Mouse (Mus musculus) lung, embryonic 15.5 days (tissue): Measurements from ENCODE around the gene Iqcj. TPM values are rescaled to one million over a fixed set of nuclear protein-coding genes. Genes with fewer than 3 reads are reported as not detected.

ENCODE experiments used
- ATAC-seq: fragments of 200-750 bp; cut with Nextera tagmentation; 2 replicates; pipeline ENCODE4 v1.8.0; 2017; ENCODE audit warnings: moderate number of reproducible peaks, borderline replicate concordance; ENCODE audit not compliant: low FRiP score, low TSS enrichment; ENCODE audit errors: extremely low read depth
- H3K27ac ChIP-seq: fragments of 300-500 bp; sonication (generic); 2 replicates; pipeline ENCODE4 v1.5.1; 2015; ENCODE audit warnings: moderate library complexity, mild to moderate bottlenecking, inconsistent platforms
- H3K27me3 ChIP-seq: fragments of 300-500 bp; sonication (generic); 2 replicates; pipeline ENCODE4 v1.6.1; 2015; ENCODE audit warnings: inconsistent platforms
- H3K36me3 ChIP-seq: fragments of 300-500 bp; sonication (generic); 2 replicates; pipeline ENCODE4 v1.6.1; 2015; ENCODE audit warnings: inconsistent platforms
- H3K4me1 ChIP-seq: fragments of 300-500 bp; sonication (generic); 2 replicates; pipeline ENCODE4 v1.6.1; 2015; ENCODE audit warnings: inconsistent platforms
- H3K4me2 ChIP-seq: fragments of 300-500 bp; sonication (generic); 2 replicates; pipeline ENCODE4 v1.6.1; 2015; ENCODE audit warnings: inconsistent platforms, mild to moderate bottlenecking, moderate library complexity
- H3K4me3 ChIP-seq: fragments of 300-500 bp; sonication (generic); 2 replicates; pipeline ENCODE4 v1.5.1; 2015; ENCODE audit warnings: mild to moderate bottlenecking, inconsistent platforms
- H3K9ac ChIP-seq: fragments of 300-500 bp; sonication (generic); 2 replicates; pipeline ENCODE4 v1.6.1; 2015; ENCODE audit warnings: inconsistent platforms
- H3K9me3 ChIP-seq: fragments of 300-500 bp; sonication (generic); 2 replicates; pipeline ENCODE4 v1.6.1; 2016; ENCODE audit warnings: inconsistent platforms
- WGBS: fragments of 180-500 bp; shearing (Covaris S2); methylation state at CpG from one replicate; pipeline ENCODE4 v1.1.7; 2015; 5-methylcytosine and 5-hydroxymethylcytosine counted together
- polyA plus RNA-seq: library from polyadenylated mRNA; unstranded; fragments of >200 nt; fragmentation: Nextera tagmentation; extraction: Ambion mirVana; gene quantifications from 2 replicates; pipeline ENCODE4 v1.2.1, GENCODE M21; 2015

Iqcj gene
- polyA plus RNA-seq = not detected in 2 replicates

DNA sequence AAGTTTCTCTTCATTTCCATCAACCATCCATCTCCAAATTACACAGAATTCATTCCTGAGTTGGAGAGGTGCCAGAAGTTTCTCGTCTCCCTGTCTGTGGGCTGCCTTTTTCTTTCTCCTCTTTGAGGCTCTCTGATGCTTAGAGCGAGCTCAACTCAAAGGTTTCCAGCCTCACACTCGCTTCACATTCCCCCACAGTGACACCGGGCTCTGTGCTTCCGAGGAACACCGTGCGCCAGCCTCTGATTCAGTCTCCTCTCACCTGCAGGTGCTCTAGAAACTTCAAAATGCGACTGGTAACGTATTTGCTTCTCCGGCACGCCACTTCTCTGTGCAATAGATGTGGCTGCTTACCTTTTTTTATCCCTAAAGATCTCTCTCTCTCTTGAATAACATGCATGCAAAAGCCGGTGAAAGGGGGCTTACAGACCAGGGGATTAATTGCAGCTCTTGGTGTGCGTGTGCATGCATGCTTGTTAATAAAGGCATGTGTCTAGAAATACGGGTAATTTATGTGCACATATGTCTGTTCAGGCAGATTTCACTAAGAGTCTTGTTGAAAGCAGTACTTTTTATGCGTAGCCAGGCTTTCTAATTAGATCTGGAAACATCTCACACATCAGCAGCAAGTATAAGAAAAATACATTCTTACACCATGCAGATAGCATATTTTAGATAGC, at the start of gene Iqcj, which contains the start of gene Iqschfp:
Gene Iqcj (plus strand): TSS at position 195 of the 680 bp plus-strand sequence.
Gene Iqschfp (plus strand): TSS at position 207 of the 680 bp plus-strand sequence.
- Histone ChIP-seq H3K4me2 (peak within 1 kb of the TSS; percentile 22; the same call in 1 of the 2 replicates), H3K27me3 (no peaks in the 10 kb centered on the region), H3K4me1 (no peaks in the 10 kb centered on the region), H3K36me3 (no peaks in the 10 kb centered on the region), H3K27ac (no peak within 1 kb of the TSS), H3K9ac (no peak within 1 kb of the TSS), H3K4me3 (no peak within 1 kb of the TSS), H3K9me3 (no peaks in the 10 kb centered on the region)
- WGBS = 50% methylated on average over 15 of the region's 15 CpGs
- ATAC-seq = no peak

GRCm38 (mm10) chr3:67852397-67852796, 39.6 kb upstream of the Iqcj start:
- Histone ChIP-seq H3K9ac (no peak overlapping the region), H3K4me3 (no peak overlapping the region), H3K36me3 (no peaks in the 10 kb centered on the region), H3K4me2 (no peak overlapping the region), H3K4me1 (no peaks in the 10 kb centered on the region), H3K27ac (no peak overlapping the region), H3K9me3 (no peaks in the 10 kb centered on the region), H3K27me3 (no peaks in the 10 kb centered on the region)
- WGBS = 88% methylated on average over 5 of the region's 5 CpGs
- ATAC-seq = no peak

GRCm38 (mm10) chr3:67861524-67861923, 30.5 kb upstream of the Iqcj start:
- Histone ChIP-seq H3K9ac (no peak overlapping the region), H3K36me3 (no peaks in the 10 kb centered on the region), H3K4me3 (no peak overlapping the region), H3K4me1 (no peaks in the 10 kb centered on the region), H3K9me3 (no peaks in the 10 kb centered on the region), H3K27me3 (no peaks in the 10 kb centered on the region), H3K27ac (no peak overlapping the region), H3K4me2 (no peak overlapping the region)
- ATAC-seq = no peak
- WGBS = 82% methylated on average over 3 of the region's 3 CpGs

- no peak overlapping the region for H3K4me2 ChIP-seq
- no peaks in the 10 kb centered on the region for H3K4me1 ChIP-seq
- H3K4me3 ChIP-seq = no peak overlapping the region
- H3K27me3 ChIP-seq = no peaks in the 10 kb centered on the region
- H3K9ac ChIP-seq = no peak overlapping the region
- H3K27ac ChIP-seq = no peak overlapping the region
- H3K9me3 ChIP-seq = no peaks in the 10 kb centered on the region
- no peak for ATAC-seq
- WGBS = 41% methylated on average over 13 of the region's 13 CpGs
- no peaks in the 10 kb centered on the region for H3K36me3 ChIP-seq
These were observed 24.5 kb upstream of the Iqcj start for GRCm38 (mm10) chr3:67867420-67868065.

- no peak for ATAC-seq
- no peaks in the 10 kb centered on the region for H3K4me1 ChIP-seq
- H3K27me3 ChIP-seq = no peaks in the 10 kb centered on the region
- H3K4me2 ChIP-seq = no peak overlapping the region
- no peaks in the 10 kb centered on the region for H3K9me3 ChIP-seq
- no peak overlapping the region for H3K4me3 ChIP-seq
- WGBS = 70% methylated on average over 1 of the region's 1 CpGs
- H3K27ac ChIP-seq = no peak overlapping the region
- no peaks in the 10 kb centered on the region for H3K36me3 ChIP-seq
- no peak overlapping the region for H3K9ac ChIP-seq
These were observed 22.6 kb upstream of the Iqcj start for GRCm38 (mm10) chr3:67869424-67869823.

- H3K4me1 ChIP-seq = no peaks in the 10 kb centered on the region
- H3K9ac ChIP-seq = no peak overlapping the region
- H3K9me3 ChIP-seq = no peaks in the 10 kb centered on the region
- H3K36me3 ChIP-seq = no peaks in the 10 kb centered on the region
- no peak overlapping the region for H3K4me3 ChIP-seq
- WGBS = 40% methylated on average over 4 of the region's 4 CpGs
- H3K27ac ChIP-seq = no peak overlapping the region
- no peak overlapping the region for H3K4me2 ChIP-seq
- no peaks in the 10 kb centered on the region for H3K27me3 ChIP-seq
- no peak for ATAC-seq
These were observed 14.8 kb upstream of the Iqcj start for GRCm38 (mm10) chr3:67877253-67877652.

DNA sequence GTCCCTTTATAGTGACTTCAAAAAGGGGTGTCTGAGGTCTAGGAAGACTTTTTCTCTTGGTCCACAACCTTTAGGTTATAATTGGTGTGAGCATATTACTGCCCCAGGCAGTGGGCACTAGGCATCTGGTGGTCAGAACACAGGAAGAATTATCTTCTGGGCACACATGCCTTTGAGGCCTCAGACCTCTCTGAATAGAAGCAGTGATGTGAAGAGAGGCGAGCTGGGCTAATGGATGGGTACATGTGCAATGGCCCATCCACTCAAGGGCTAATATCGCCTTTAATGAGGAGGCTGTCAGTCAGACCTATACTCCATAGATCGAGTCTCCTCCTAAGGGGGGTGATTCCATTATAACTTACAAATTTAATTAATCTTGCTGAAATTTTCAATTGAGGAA, 7.7 kb upstream of the Iqcj start:
- 78% methylated on average over 3 of the region's 3 CpGs for WGBS
- Histone ChIP-seq H3K27ac (no peak overlapping the region), H3K4me1 (no peaks in the 10 kb centered on the region), H3K27me3 (no peaks in the 10 kb centered on the region), H3K4me3 (no peak overlapping the region), H3K9ac (no peak overlapping the region), H3K4me2 (no peak overlapping the region), H3K36me3 (no peaks in the 10 kb centered on the region), H3K9me3 (no peaks in the 10 kb centered on the region)
- no peak for ATAC-seq

DNA sequence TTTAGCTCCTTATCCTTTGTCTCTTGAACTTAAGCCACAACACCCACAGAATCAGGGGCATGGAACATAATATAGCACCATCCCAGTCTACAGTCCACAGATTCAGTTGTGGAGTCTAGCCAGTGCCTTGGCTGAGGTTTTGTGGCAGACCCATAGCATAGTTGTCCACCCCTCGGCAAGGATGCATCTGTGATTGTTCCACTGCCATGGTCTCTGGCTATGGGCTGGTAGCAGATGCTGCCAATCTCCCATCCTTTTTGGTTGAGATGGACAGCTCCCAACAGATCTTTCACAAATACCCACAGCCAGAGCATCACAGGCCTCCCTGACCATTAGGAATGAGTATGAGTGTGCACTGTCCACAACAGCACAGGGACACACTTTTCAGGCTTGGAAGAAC, 5.8 kb upstream of the Iqcj start:
- no peak overlapping the region for H3K4me3 ChIP-seq
- no peak for ATAC-seq
- no peaks in the 10 kb centered on the region for H3K4me1 ChIP-seq
- H3K27me3 ChIP-seq = no peaks in the 10 kb centered on the region
- H3K4me2 ChIP-seq = no peak overlapping the region
- no peaks in the 10 kb centered on the region for H3K9me3 ChIP-seq
- no peak overlapping the region for H3K27ac ChIP-seq
- 84% methylated on average over 1 of the region's 1 CpGs for WGBS
- no peak overlapping the region for H3K9ac ChIP-seq
- H3K36me3 ChIP-seq = no peaks in the 10 kb centered on the region

GRCm38 (mm10) chr3:67887251-67887650, 4.8 kb upstream of the Iqcj start:
- no peak overlapping the region for H3K4me3 ChIP-seq
- H3K9me3 ChIP-seq = no peaks in the 10 kb centered on the region
- no peaks in the 10 kb centered on the region for H3K27me3 ChIP-seq
- no peak for ATAC-seq
- H3K36me3 ChIP-seq = no peaks in the 10 kb centered on the region
- no peaks in the 10 kb centered on the region for H3K4me1 ChIP-seq
- H3K9ac ChIP-seq = no peak overlapping the region
- H3K27ac ChIP-seq = no peak overlapping the region
- H3K4me2 ChIP-seq = no peak overlapping the region

DNA sequence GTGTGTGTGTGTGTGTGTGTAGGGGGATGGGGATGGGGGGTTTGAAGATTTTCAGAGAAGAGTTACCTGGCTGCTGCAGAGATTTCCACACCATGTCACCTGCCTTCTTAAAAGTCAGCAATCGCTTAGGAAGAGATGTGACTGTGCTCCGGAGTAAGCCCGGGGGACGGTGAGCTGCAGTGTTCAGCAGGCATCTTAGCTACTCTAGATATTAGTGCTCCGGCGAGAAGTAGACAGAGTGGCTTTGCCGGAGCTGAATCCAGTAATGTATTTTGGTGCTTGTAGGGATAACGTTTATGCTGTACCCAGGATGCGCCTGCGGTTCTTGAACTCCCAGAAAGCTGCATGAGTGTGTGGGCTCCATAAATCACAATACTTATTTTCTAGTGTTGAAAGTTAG, 748 bp downstream of the Iqcj start:
- ATAC-seq = no peak
- Histone ChIP-seq H3K36me3 (no peaks in the 10 kb centered on the region), H3K27ac (no peak overlapping the region), H3K9ac (no peak overlapping the region), H3K27me3 (no peaks in the 10 kb centered on the region), H3K4me1 (no peaks in the 10 kb centered on the region), H3K4me2 (no peak overlapping the region), H3K9me3 (no peaks in the 10 kb centered on the region), H3K4me3 (no peak overlapping the region)
- WGBS = 82% methylated on average over 10 of the region's 10 CpGs

GRCm38 (mm10) chr3:67902517-67902916, 10.5 kb downstream of the Iqcj start:
- no peaks in the 10 kb centered on the region for H3K36me3 ChIP-seq
- no peaks in the 10 kb centered on the region for H3K4me1 ChIP-seq
- no peak for ATAC-seq
- H3K9me3 ChIP-seq = no peaks in the 10 kb centered on the region
- no peak overlapping the region for H3K27ac ChIP-seq
- H3K27me3 ChIP-seq = no peaks in the 10 kb centered on the region
- no peak overlapping the region for H3K4me3 ChIP-seq
- WGBS = 66% methylated on average over 4 of the region's 4 CpGs
- H3K9ac ChIP-seq = no peak overlapping the region
- H3K4me2 ChIP-seq = no peak overlapping the region

- Histone ChIP-seq H3K27me3 (no peaks in the 10 kb centered on the region), H3K36me3 (no peaks in the 10 kb centered on the region), H3K9me3 (no peaks in the 10 kb centered on the region), H3K4me3 (no peak overlapping the region), H3K4me2 (no peak overlapping the region), H3K4me1 (no peaks in the 10 kb centered on the region), H3K9ac (no peak overlapping the region), H3K27ac (no peak overlapping the region)
- 77% methylated on average over 2 of the region's 2 CpGs for WGBS
- ATAC-seq = no peak
These were observed 16.6 kb downstream of the Iqcj start for GRCm38 (mm10) chr3:67908586-67908985.
